Mouse (Mus musculus) limb, embryonic 14.5 days (tissue): Measurements from ENCODE around the gene Hsf4. TPM values are rescaled to one million over a fixed set of nuclear protein-coding genes. Genes with fewer than 3 reads are reported as not detected.

Experiments used
- ATAC-seq: fragments of 200-750 bp; cut with Nextera tagmentation; 2 replicates; pipeline ENCODE4 v1.8.0; 2017; ENCODE audit warnings: low read depth, moderate number of reproducible peaks, moderate TSS enrichment; ENCODE audit not compliant: low FRiP score
- DNase-seq: peaks from one replicate; pipeline ENCODE4 v3.0.0-alpha.2; 2015; ENCODE audit warnings: low spot score
- H3K27ac ChIP-seq: fragments of 300-500 bp; sonication (generic); replicated peaks from 2 replicates; pipeline ENCODE4 v1.5.1; 2014; ENCODE audit warnings: low read depth, mild to moderate bottlenecking, low read length, moderate library complexity, mixed read lengths
- H3K27me3 ChIP-seq: fragments of 300-500 bp; sonication (generic); 2 replicates; pipeline ENCODE4 v1.6.1; 2014; ENCODE audit warnings: low read length, mixed read lengths; ENCODE audit not compliant: control insufficient read depth, insufficient read depth
- H3K36me3 ChIP-seq: fragments of 300-500 bp; sonication (generic); 2 replicates; pipeline ENCODE4 v1.6.1; 2014; ENCODE audit warnings: mild to moderate bottlenecking, low read length, moderate library complexity, mixed read lengths; ENCODE audit not compliant: control insufficient read depth, insufficient read depth
- H3K4me1 ChIP-seq: fragments of 300-500 bp; sonication (generic); 2 replicates; pipeline ENCODE4 v1.6.1; 2014; ENCODE audit warnings: antibody characterized with exemption, low read length, mixed read lengths; ENCODE audit not compliant: control insufficient read depth, insufficient read depth
- H3K4me2 ChIP-seq: fragments of 300-500 bp; sonication (generic); replicated peaks from 2 replicates; pipeline ENCODE4 v1.6.1; 2014; ENCODE audit warnings: low read depth, mild to moderate bottlenecking, low read length, moderate library complexity; ENCODE audit not compliant: severe bottlenecking
- H3K4me3 ChIP-seq: fragments of 300-500 bp; sonication (generic); replicated peaks from 2 replicates; pipeline ENCODE4 v1.5.1; 2014; ENCODE audit warnings: low read length
- H3K9ac ChIP-seq: fragments of 300-500 bp; sonication (generic); 2 replicates; pipeline ENCODE4 v1.6.1; 2014; ENCODE audit warnings: mild to moderate bottlenecking, low read depth, low read length, moderate library complexity; ENCODE audit not compliant: severe bottlenecking
- H3K9me3 ChIP-seq: fragments of 300-500 bp; sonication (generic); 2 replicates; pipeline ENCODE4 v1.6.1; 2016; ENCODE audit warnings: low read length; ENCODE audit not compliant: control insufficient read depth
- POLR2A ChIP-seq: fragments of 200-500 bp; IDR thresholded peaks from 2 replicates; pipeline ENCODE4 v1.8.0; 2012; ENCODE audit warnings: inconsistent platforms, mild to moderate bottlenecking, moderate library complexity, borderline replicate concordance; ENCODE audit not compliant: insufficient read depth, insufficient read length; ENCODE audit errors: extremely low read depth
- WGBS: fragments of 180-500 bp; shearing (Covaris S2); extraction: QIAGEN DNeasy Blood & Tissue Kit; methylation state at CpG from one replicate; pipeline ENCODE4 v1.1.7; 2014; 5-methylcytosine and 5-hydroxymethylcytosine counted together
- polyA plus RNA-seq, 2 experiments: library from polyadenylated mRNA; depleted of rRNA in 1 of 2; stranded (reverse) in 1 of 2; unstranded in 1 of 2; fragments of >200 nt; fragmentation: Nextera tagmentation in 1 of 2; extraction: Ambion mirVana in 1 of 2; gene quantifications; 2 replicates each; pipeline versions ENCODE4 v1.2.1 to v1.2.3; 2012 to 2014

Hsf4 gene
- polyA plus RNA-seq, 2 experiments, result 0.14 to 0.62 TPM

DNA sequence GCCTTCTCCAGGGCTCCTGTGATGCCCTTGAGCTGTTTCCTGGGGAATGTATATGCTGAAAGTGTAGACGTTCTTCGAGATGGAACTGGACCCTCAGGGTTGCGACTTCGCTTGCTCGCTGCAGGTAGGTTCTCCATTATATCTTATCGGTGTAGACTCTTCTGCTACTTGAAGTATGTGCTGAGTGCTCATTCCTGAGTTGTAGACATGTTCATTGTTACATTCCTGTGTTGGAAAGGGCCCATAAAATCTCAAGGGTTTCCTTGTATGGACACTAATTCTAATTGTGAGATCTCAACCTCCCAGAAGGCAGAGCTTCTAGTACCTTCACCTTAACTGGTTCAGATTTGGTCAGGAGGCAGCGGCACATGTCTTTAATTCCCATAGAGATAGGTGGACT lies 28.6 kb upstream of the Hsf4 start:
- 97% methylated on average over 7 of the region's 7 CpGs for WGBS
- Histone ChIP-seq H3K4me1 (no peaks in the 10 kb centered on the region), H3K27ac (no peak overlapping the region), H3K4me3 (no peak overlapping the region), H3K27me3 (no peaks in the 10 kb centered on the region), H3K9ac (no peak overlapping the region), H3K4me2 (no peak overlapping the region), H3K9me3 (no peaks in the 10 kb centered on the region), H3K36me3 (peaks cover 44% of the 10 kb centered on the region)
- no peak for DNase-seq
- no peak for ATAC-seq
- TF ChIP-seq POLR2A, result no peak

DNA sequence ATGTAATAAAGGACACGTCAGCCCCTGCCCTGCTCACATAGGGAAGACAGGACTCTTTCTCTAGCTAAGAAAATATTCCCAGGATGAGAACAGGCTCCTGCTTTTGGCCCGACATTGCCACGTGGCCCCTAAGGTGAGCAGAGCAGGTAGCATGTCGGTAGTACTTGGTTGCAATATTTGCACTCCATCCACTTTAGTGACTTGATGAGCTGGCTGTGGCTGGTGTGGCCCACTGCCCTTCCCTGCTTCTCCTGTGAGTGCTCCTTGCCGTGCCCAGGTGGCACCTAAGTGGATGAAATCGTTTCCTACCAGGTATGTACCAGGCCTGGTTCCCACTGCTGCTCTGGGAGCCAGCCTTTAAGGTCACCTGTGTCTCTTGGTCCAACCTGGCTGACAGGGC lies 17.6 kb upstream of the Hsf4 start:
- 95% methylated on average over 6 of the region's 6 CpGs for WGBS
- Histone ChIP-seq H3K27me3 (peaks cover 4% of the 10 kb centered on the region; the same call in 1 of the 2 replicates), H3K27ac (no peak overlapping the region), H3K4me2 (no peak overlapping the region), H3K36me3 (peaks cover 66% of the 10 kb centered on the region), H3K9ac (no peak overlapping the region), H3K4me3 (no peak overlapping the region), H3K4me1 (peaks cover 14% of the 10 kb centered on the region), H3K9me3 (no peaks in the 10 kb centered on the region)
- no peak for DNase-seq
- no peak for ATAC-seq
- TF ChIP-seq POLR2A, result no peak

- no peak overlapping the region for H3K9ac ChIP-seq
- H3K9me3 ChIP-seq, result no peaks in the 10 kb centered on the region
- peaks cover 58% of the 10 kb centered on the region for H3K36me3 ChIP-seq
- no peak overlapping the region for H3K27ac ChIP-seq
- H3K4me1 ChIP-seq, result peaks cover 14% of the 10 kb centered on the region
- DNase-seq, result no peak
- H3K4me3 ChIP-seq, result peak overlapping the region; percentile 65; the same call in 1 of the 2 replicates
- no peak for TF ChIP-seq POLR2A
- ATAC-seq, result no peak
- 85% methylated on average over 10 of the region's 10 CpGs for WGBS
- H3K4me2 ChIP-seq, result peak overlapping the region; percentile 83; the same call in 1 of the 2 replicates
- peaks cover 8% of the 10 kb centered on the region for H3K27me3 ChIP-seq
Observed at GRCm38 (mm10) chr8:105252680-105253537, 16.7 kb upstream of the Hsf4 start.

DNA sequence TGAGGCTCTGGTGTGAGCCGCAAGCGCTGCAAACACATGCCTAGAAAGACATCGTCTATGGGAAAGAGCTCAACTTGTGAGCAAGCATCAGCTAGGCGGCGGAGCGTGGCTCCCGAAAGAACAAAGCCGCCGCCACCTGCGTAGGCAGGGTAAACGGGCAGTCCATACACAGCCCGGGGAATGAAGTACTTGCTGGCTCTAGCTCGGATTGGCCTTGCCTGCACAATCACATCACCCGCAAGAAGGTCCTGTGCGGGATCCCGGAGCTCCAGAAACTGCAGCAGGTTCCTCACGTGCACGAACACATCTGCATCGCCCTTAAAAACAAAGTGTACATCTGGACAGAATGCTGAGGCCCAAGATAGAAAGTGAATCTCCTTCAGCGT lies 15.8 kb upstream of the Hsf4 start:
- Histone ChIP-seq H3K27ac (peak overlapping the region; percentile 91; the same call in 1 of the 2 replicates), H3K9ac (peak overlapping the region; percentile 83; the same call in 1 of the 2 replicates), H3K27me3 (peaks cover 17% of the 10 kb centered on the region), H3K4me1 (peaks cover 14% of the 10 kb centered on the region), H3K36me3 (peaks cover 49% of the 10 kb centered on the region), H3K4me3 (peak overlapping the region; percentile 65), H3K4me2 (peak overlapping the region; percentile 83), H3K9me3 (no peaks in the 10 kb centered on the region)
- no peak for DNase-seq
- no peak for ATAC-seq
- 33% methylated on average over 20 of the region's 20 CpGs for WGBS
- no peak for TF ChIP-seq POLR2A

- peaks cover 20% of the 10 kb centered on the region for H3K4me1 ChIP-seq
- peak overlapping the region; percentile 65 for H3K4me3 ChIP-seq
- WGBS, result under 1% methylated on average over 44 of the region's 74 CpGs
Observed at GRCm38 (mm10) chr8:105254152-105254965, 15.2 kb upstream of the Hsf4 start.

More at GRCm38 (mm10) chr8:105254152-105254965, 15.2 kb upstream of the Hsf4 start:
- peak; percentile 88 for ATAC-seq
- Histone ChIP-seq H3K36me3 (peaks cover 43% of the 10 kb centered on the region), H3K9me3 (no peaks in the 10 kb centered on the region), H3K27me3 (peaks cover 23% of the 10 kb centered on the region), H3K27ac (peak overlapping the region; percentile 91), H3K9ac (peak overlapping the region; percentile 83), H3K4me2 (peak overlapping the region; percentile 83)
- DNase-seq, result peak; percentile 90
- TF ChIP-seq POLR2A, result 0 out of 2 replicates have a peak, but pooled peaks have one; percentile 29
